In the genomic region with DNA sequence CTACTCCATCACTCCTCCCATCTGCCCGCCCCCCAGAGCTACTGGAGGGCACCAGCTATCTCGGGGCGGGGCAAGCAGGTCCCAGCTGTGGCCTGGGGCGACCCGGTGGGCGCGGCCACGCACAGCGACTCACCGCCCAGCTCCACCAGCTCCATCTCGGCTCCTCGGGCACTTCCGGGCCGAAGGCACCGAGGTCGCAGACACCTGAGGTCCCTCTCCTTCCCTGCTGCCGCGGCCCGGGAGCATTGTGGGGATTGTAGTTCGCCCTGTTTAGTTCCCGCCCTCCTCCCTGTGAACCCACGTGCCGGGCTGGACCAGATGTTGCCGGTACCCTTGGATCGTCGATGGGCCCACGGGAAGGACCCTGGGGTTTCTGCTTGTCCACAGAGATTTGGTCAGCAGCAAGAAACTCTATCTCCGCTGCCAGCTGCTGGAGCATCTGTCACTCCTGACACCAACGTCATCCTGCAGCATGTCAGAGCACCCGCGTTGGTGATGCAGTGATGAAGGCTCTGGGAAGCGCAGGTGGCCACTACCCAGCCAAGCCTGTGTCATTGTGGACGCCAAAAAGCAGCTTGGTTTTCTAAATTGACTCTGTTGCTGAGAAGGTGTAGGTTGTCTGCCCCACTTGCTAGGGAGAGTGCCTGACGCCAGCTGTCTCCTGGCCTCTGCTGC, we compare ENCODE assay signal across 8 mouse cellular contexts. TPM values are rescaled to one million over a fixed set of nuclear protein-coding genes. Genes with fewer than 3 reads are reported as not detected.
A peak's percentile ranks its signal among the peaks of the same experiment; 100 is the strongest.
DNase-seq lines count a peak whose midpoint lies in the region; ATAC-seq lines count a peak whose summit lies in the region.

TSS of gene Tmub1 (minus strand) at position 231 of the 675 bp plus-strand sequence.

- H3K9ac ChIP-seq in forebrain, embryonic 16.5 days (replicated peaks; ENCODE audit: low read depth, low read length), result peak within 1 kb of the TSS; percentile 81
- peak within 1 kb of the TSS; percentile 63 for H3K9ac ChIP-seq in neural tube, embryonic 15.5 days (replicated peaks)

- H3K9me3 ChIP-seq in forebrain, embryonic 16.5 days (ENCODE audit: control insufficient read depth, low read length), result no peaks in the 10 kb centered on the region
- H3K9me3 ChIP-seq in neural tube, embryonic 15.5 days (replicated peaks), result no peaks in the 10 kb centered on the region

- H3K27me3 ChIP-seq in forebrain, embryonic 16.5 days (replicated peaks; ENCODE audit: control insufficient read depth, insufficient read depth, low read length), result no peaks in the 10 kb centered on the region
- H3K27me3 ChIP-seq in neural tube, embryonic 15.5 days (replicated peaks), result 0 out of 2 replicates have a peak, but pooled peaks cover 3% of the 10 kb centered on the region

- intact Hi-C loops in heart, postnatal 25 days (cut with DNase I), result no loop called here

- peaks cover 34% of the 10 kb centered on the region for H3K4me1 ChIP-seq in forebrain, embryonic 16.5 days (replicated peaks; ENCODE audit: control insufficient read depth, insufficient read depth, low read length)
- H3K4me1 ChIP-seq in neural tube, embryonic 15.5 days, result peaks cover 48% of the 10 kb centered on the region

- H3K4me3 ChIP-seq in forebrain, embryonic 16.5 days (replicated peaks; ENCODE audit: low read length), result peak within 1 kb of the TSS; percentile 79
- H3K4me3 ChIP-seq in neural tube, embryonic 15.5 days (replicated peaks), result peak within 1 kb of the TSS; percentile 71

- peak; percentile 39 for ATAC-seq in forebrain, embryonic 16.5 days
- ATAC-seq in neural tube, embryonic 15.5 days (ENCODE audit: low FRiP score), result peak; percentile 45

- peak; percentile 93 for DNase-seq in ES-CJ7 (ENCODE audit: low read depth, low spot score)
- DNase-seq in cerebellum, adult 11 months, result peak; percentile 79
- peak; percentile 74 for DNase-seq in heart, postnatal 25 days (ENCODE audit: low spot score)
- DNase-seq in layer of hippocampus, adult 18-20 months (ENCODE audit: low spot score in 2 of 2), result peak; percentile 79 to 86
- DNase-seq in lung, adult 18-20 months, result peak; percentile 91 to 93
- DNase-seq in testis, postnatal 14 days (ENCODE audit: low spot score), result peak; percentile 85

- no peak within 1 kb of the TSS for H3K27ac ChIP-seq in forebrain, embryonic 16.5 days (ENCODE audit: low read length)
- H3K27ac ChIP-seq in neural tube, embryonic 15.5 days (replicated peaks), result peak within 1 kb of the TSS; percentile 74

- H3K4me2 ChIP-seq in forebrain, embryonic 16.5 days (ENCODE audit: low read length), result peak within 1 kb of the TSS; percentile 82
- H3K4me2 ChIP-seq in neural tube, embryonic 15.5 days, result peak within 1 kb of the TSS; percentile 88

- 2% methylated on average over 34 of the region's 34 CpGs for WGBS in forebrain, embryonic 16.5 days
- 2% methylated on average over 34 of the region's 34 CpGs for WGBS in neural tube, embryonic 15.5 days

- no peaks in the 10 kb centered on the region for H3K36me3 ChIP-seq in forebrain, embryonic 16.5 days (ENCODE audit: control insufficient read depth, insufficient read depth)
- 0 out of 2 replicates have a peak, but pooled peaks cover 3% of the 10 kb centered on the region for H3K36me3 ChIP-seq in neural tube, embryonic 15.5 days

RNA-seq across cellular contexts. Expression of gene Tmub1, which starts in this region (rescaled TPM):
- polyA plus RNA-seq in forebrain, embryonic 16.5 days (2015; fragmentation: Nextera tagmentation; extraction: Ambion mirVana), result 37.3 and 45.4 TPM in 2 replicates
- 10 to 100 TPM in 1 of 2 experiments, 1 to 10 TPM in 1; 9.1 to 12.0 TPM for total RNA-seq in heart, postnatal 25 days (2021)
- total RNA-seq in layer of hippocampus, adult 18-20 months (2021), result 10 to 100 TPM; 21.8 to 23.7 TPM
- 54.8 and 62.8 TPM in 2 replicates for polyA plus RNA-seq in neural tube, embryonic 15.5 days (2015; fragmentation: Nextera tagmentation; extraction: Ambion mirVana)
